Mouse (Mus musculus): ENCODE measurements around the gene Tll1.
"Not testable (repeated sequence)": the region's sequence is repeated elsewhere in the genome, so short reads cannot be mapped to it uniquely, and the experiment has no call there.

Gene Tll1

GRCm38 (mm10) chr8:64059867-64060266 is 146.2 kb downstream of the Tll1 start:
- no peak for DNase-seq (ENCODE audit: low read depth in 2 of 2, low spot score in 2 of 2)

- DNase-seq (ENCODE audit: low read depth in 2 of 2, low spot score in 2 of 2) = no peak
Observed at GRCm38 (mm10) chr8:64057571-64057970, 148.5 kb downstream of the Tll1 start.

GRCm38 (mm10) chr8:64048556-64048955 is 157.5 kb downstream of the Tll1 start:
- no peak for DNase-seq (ENCODE audit: low read depth in 2 of 2, low spot score in 2 of 2)

- DNase-seq (ENCODE audit: low read depth in 2 of 2, low spot score in 2 of 2) = no peak
Observed at GRCm38 (mm10) chr8:64047963-64048505, 158.0 kb downstream of the Tll1 start.

- DNase-seq (ENCODE audit: low read depth in 2 of 2, low spot score in 2 of 2) = no peak
Observed at GRCm38 (mm10) chr8:64041303-64041884, 164.7 kb downstream of the Tll1 start.

GRCm38 (mm10) chr8:64030672-64031385 is 175.2 kb downstream of the Tll1 start:
- no peak for DNase-seq (ENCODE audit: low read depth in 2 of 2, low spot score in 2 of 2)

- DNase-seq (ENCODE audit: low read depth in 2 of 2, low spot score in 2 of 2) = no peak
Observed at GRCm38 (mm10) chr8:64030081-64030480, 176.0 kb downstream of the Tll1 start.

GRCm38 (mm10) chr8:64029525-64029924 is 176.5 kb downstream of the Tll1 start:
- no peak for DNase-seq (ENCODE audit: low read depth in 2 of 2, low spot score in 2 of 2)

GRCm38 (mm10) chr8:64024359-64024758 is 181.7 kb downstream of the Tll1 start:
- no peak for DNase-seq (ENCODE audit: low read depth in 2 of 2, low spot score in 2 of 2)

- DNase-seq (ENCODE audit: low read depth in 2 of 2, low spot score in 2 of 2) = no peak
Observed at GRCm38 (mm10) chr8:64023579-64023978, 182.5 kb downstream of the Tll1 start.

GRCm38 (mm10) chr8:64023027-64023426 is 183.0 kb downstream of the Tll1 start:
- no peak for DNase-seq (ENCODE audit: low read depth in 2 of 2, low spot score in 2 of 2)

- not testable (repeated sequence) for DNase-seq (ENCODE audit: low read depth in 2 of 2, low spot score in 2 of 2)
Observed at GRCm38 (mm10) chr8:63970612-63971391, 235.3 kb downstream of the Tll1 start.

Measured in CD8-positive naive resting alpha-beta T cell, adult 2 months (primary cell).